Mouse (Mus musculus) erythroblast, embryonic 14.5 days (primary cell): Measurements from ENCODE around the gene Zfp280c.

Source experiments
- GATA1 ChIP-seq: IDR thresholded peaks from 2 replicates; pipeline ENCODE4 v1.6.1; 2012; ENCODE audit warnings: low read length, inconsistent platforms, mixed read lengths
- TAL1 ChIP-seq: IDR thresholded peaks from 3 replicates; pipeline ENCODE4 v1.6.1; 2012; ENCODE audit warnings: low read length, inconsistent platforms, mixed read lengths

DNA sequence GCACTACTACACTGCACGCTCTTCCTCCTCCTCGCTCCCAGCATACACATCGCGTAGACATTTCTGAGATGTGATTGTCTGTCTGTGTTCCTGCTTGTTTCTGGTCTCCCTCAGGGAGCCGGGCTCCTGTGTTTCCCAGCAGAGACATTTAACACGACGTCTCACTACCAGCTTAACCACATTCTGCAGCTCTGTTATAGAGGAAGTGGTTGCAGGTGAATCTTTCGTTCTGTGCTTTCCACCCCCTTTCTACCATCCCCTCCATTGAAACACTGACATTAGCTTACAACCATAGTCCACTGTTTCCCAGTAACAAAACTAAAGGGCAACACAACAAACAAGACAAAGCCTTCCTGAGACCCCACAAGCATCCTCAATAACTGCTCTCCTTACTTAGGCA lies 100.5 kb downstream of the Zfp280c start:
- TF ChIP-seq GATA1, result no peak
- TF ChIP-seq TAL1, result no peak
